Mouse (Mus musculus) neural tube, embryonic 14.5 days (tissue): ENCODE measurements around the gene Ptpn11. TPM values are rescaled to one million over a fixed set of nuclear protein-coding genes. Genes with fewer than 3 reads are reported as not detected.
"Not testable (repeated sequence)": the region's sequence is repeated elsewhere in the genome, so short reads cannot be mapped to it uniquely, and the experiment has no call there.

Experiments used
- ATAC-seq: fragments of 200-750 bp; cut with Nextera tagmentation; 2 replicates; pipeline ENCODE4 v1.8.0; 2017; ENCODE audit warnings: low read depth, mild to moderate bottlenecking, moderate TSS enrichment, moderate library complexity
- H3K27ac ChIP-seq: fragments of 300-500 bp; sonication (generic); 2 replicates; pipeline ENCODE4 v1.5.1; 2014; ENCODE audit warnings: low read depth, mild to moderate bottlenecking, control low read depth, low read length, moderate library complexity, mixed read lengths
- H3K27me3 ChIP-seq: fragments of 300-500 bp; sonication (generic); 2 replicates; pipeline ENCODE4 v1.6.1; 2014; ENCODE audit warnings: low read length; ENCODE audit not compliant: control insufficient read depth, insufficient read depth
- H3K36me3 ChIP-seq: fragments of 300-500 bp; sonication (generic); 2 replicates; pipeline ENCODE4 v1.6.1; 2014; ENCODE audit warnings: low read length, mixed read lengths; ENCODE audit not compliant: control insufficient read depth, insufficient read depth
- H3K4me1 ChIP-seq: fragments of 300-500 bp; sonication (generic); 2 replicates; pipeline ENCODE4 v1.6.1; 2014; ENCODE audit warnings: low read length; ENCODE audit not compliant: control insufficient read depth, insufficient read depth
- H3K4me2 ChIP-seq: fragments of 300-500 bp; sonication (generic); 2 replicates; pipeline ENCODE4 v1.6.1; 2014; ENCODE audit warnings: mild to moderate bottlenecking, low read depth, low read length, control low read depth
- H3K4me3 ChIP-seq: fragments of 300-500 bp; sonication (generic); 2 replicates; pipeline ENCODE4 v1.5.1; 2014; ENCODE audit warnings: low read depth, low read length, control low read depth, mixed read lengths
- H3K9ac ChIP-seq: fragments of 300-500 bp; sonication (generic); replicated peaks from 2 replicates; pipeline ENCODE4 v1.6.1; 2014; ENCODE audit warnings: low read depth, mild to moderate bottlenecking, control low read depth, low read length, mixed read lengths
- H3K9me3 ChIP-seq: fragments of 300-500 bp; sonication (generic); 2 replicates; pipeline ENCODE4 v1.6.1; 2016; ENCODE audit warnings: low read length; ENCODE audit not compliant: control insufficient read depth
- WGBS: fragments of 180-500 bp; shearing (Covaris S2); extraction: QIAGEN DNeasy Blood & Tissue Kit; methylation state at CpG from one replicate; pipeline ENCODE4 v1.1.7; 2014; 5-methylcytosine and 5-hydroxymethylcytosine counted together
- polyA plus RNA-seq: library from polyadenylated mRNA; unstranded; fragments of >200 nt; fragmentation: Nextera tagmentation; extraction: Ambion mirVana; gene quantifications from 2 replicates; pipeline ENCODE4 v1.2.1, GENCODE M21; 2014

Ptpn11 gene
- polyA plus RNA-seq, 1 experiment from 2014 or later: 26.6 TPM

DNA sequence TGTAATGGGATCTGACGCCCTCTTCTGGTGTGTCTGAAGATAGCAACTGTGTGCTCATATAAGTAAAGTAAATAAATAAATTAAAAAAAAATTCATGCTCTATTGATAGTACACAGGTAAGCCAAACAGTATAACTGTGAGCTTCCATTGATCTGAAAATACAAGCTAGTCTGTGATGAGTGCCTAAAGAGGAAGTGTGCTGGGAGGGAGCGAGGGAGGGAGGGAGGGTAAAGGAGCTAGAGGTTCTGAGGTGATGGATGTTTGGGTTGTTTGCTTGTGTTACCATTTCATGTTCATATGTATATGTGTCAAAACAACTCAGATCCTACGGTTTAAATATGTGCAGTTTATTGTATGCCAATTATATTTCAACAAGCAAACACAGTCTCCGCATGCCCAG, 35.6 kb upstream of the Ptpn11 start:
- no peak for ATAC-seq
- 91% methylated on average over 4 of the region's 4 CpGs for WGBS

GRCm38 (mm10) chr5:121226406-121226805, 35.2 kb upstream of the Ptpn11 start:
- 68% methylated on average over 3 of the region's 3 CpGs for WGBS
- Histone ChIP-seq H3K36me3 (no peaks in the 10 kb centered on the region), H3K9me3 (no peaks in the 10 kb centered on the region), H3K4me3 (no peak overlapping the region), H3K9ac (no peak overlapping the region), H3K4me1 (peaks cover 13% of the 10 kb centered on the region), H3K27ac (no peak overlapping the region), H3K27me3 (no peaks in the 10 kb centered on the region), H3K4me2 (no peak overlapping the region)
- ATAC-seq: no peak

More for the DNA sequence above, 35.6 kb upstream of the Ptpn11 start:
- Histone ChIP-seq H3K4me3 (no peak overlapping the region), H3K27ac (no peak overlapping the region), H3K27me3 (no peaks in the 10 kb centered on the region), H3K9me3 (no peaks in the 10 kb centered on the region), H3K4me2 (no peak overlapping the region), H3K36me3 (no peaks in the 10 kb centered on the region), H3K9ac (no peak overlapping the region), H3K4me1 (peaks cover 13% of the 10 kb centered on the region)

GRCm38 (mm10) chr5:121225854-121226253, 34.7 kb upstream of the Ptpn11 start:
- Histone ChIP-seq H3K9me3 (no peaks in the 10 kb centered on the region), H3K4me1 (peaks cover 13% of the 10 kb centered on the region), H3K27me3 (no peaks in the 10 kb centered on the region), H3K4me2 (no peak overlapping the region), H3K36me3 (no peaks in the 10 kb centered on the region), H3K9ac (no peak overlapping the region), H3K27ac (no peak overlapping the region), H3K4me3 (no peak overlapping the region)
- 87% methylated on average over 2 of the region's 2 CpGs for WGBS
- no peak for ATAC-seq

DNA sequence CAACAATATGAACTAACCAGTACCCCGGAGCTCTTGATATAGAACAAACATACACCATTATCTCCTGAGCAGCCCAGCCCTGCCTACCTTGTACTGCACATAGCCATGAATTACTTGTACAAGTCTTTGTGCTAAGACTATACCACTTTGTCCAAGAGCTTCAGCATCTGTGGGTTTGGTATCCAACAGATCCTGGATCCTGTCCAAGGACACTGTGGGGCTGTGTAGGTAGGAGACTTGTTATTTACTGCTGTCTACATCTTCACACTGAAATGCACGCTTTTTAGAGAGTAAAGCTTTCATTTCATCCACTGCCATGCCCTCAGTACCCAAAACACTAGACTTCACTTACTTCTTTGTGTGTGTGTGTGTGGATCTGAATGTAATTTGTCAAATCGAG, 33.7 kb upstream of the Ptpn11 start:
- Histone ChIP-seq H3K9me3 (no peaks in the 10 kb centered on the region), H3K4me1 (peaks cover 13% of the 10 kb centered on the region), H3K4me3 (no peak overlapping the region), H3K27ac (no peak overlapping the region), H3K9ac (no peak overlapping the region), H3K36me3 (no peaks in the 10 kb centered on the region), H3K4me2 (no peak overlapping the region), H3K27me3 (no peaks in the 10 kb centered on the region)
- ATAC-seq: no peak
- 87% methylated on average over 3 of the region's 3 CpGs for WGBS

- not testable (repeated sequence) for ATAC-seq
- 96% methylated on average over 3 of the region's 4 CpGs for WGBS
Measured at GRCm38 (mm10) chr5:121224020-121224419, 32.8 kb upstream of the Ptpn11 start.

GRCm38 (mm10) chr5:121221328-121221850, 30.2 kb upstream of the Ptpn11 start:
- Histone ChIP-seq H3K27me3 (no peaks in the 10 kb centered on the region), H3K9ac (peak overlapping the region; percentile 98), H3K9me3 (no peaks in the 10 kb centered on the region), H3K4me1 (peaks cover 13% of the 10 kb centered on the region), H3K27ac (peak overlapping the region; percentile 94), H3K36me3 (no peaks in the 10 kb centered on the region), H3K4me2 (peak overlapping the region; percentile 76), H3K4me3 (peak overlapping the region; percentile 100)
- 8% methylated on average over 23 of the region's 23 CpGs for WGBS
- ATAC-seq: no peak

More at GRCm38 (mm10) chr5:121224020-121224419, 32.8 kb upstream of the Ptpn11 start:
- H3K9me3 ChIP-seq, H3K27ac ChIP-seq, H3K27me3 ChIP-seq, H3K4me3 ChIP-seq, H3K36me3 ChIP-seq, H3K4me2 ChIP-seq, H3K9ac ChIP-seq: not testable (repeated sequence)
- H3K4me1 ChIP-seq: peaks cover 13% of the 10 kb centered on the region

DNA sequence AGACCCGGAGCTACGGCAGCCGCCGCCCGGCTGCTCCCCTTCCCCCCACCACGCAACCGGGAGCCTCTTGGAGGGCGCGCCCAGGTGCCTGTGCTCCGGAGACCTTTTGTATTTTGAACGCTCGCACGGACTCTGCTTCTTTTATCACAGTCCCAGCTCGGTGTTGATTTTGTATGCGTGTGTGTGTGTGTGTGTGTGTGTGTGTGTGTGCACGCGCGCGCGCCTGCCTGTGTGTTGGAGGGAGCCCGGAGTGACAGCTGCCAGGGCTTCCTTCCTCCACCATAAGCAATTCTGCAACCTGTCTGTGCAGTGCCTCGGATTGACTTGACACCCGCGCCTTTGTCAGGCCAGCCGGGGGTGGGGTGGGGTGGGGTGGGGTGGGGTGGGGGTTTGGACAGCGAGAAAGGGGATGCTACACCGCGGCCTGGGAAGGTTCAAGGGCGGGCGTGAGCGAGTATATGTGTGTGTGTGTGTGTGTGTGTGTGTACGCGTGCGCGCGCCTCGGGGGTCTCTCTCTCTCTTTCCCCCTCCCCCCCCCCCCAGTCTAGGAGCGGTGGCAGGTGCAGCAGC, 29.6 kb upstream of the Ptpn11 start:
- H3K9me3 ChIP-seq: no peaks in the 10 kb centered on the region
- peak overlapping the region; percentile 98 for H3K9ac ChIP-seq
- H3K27ac ChIP-seq: peak overlapping the region; percentile 94
- peak overlapping the region; percentile 100 for H3K4me3 ChIP-seq
- peak overlapping the region; percentile 76 for H3K4me2 ChIP-seq
- ATAC-seq: peak; percentile 64
- H3K4me1 ChIP-seq: peaks cover 13% of the 10 kb centered on the region
- H3K27me3 ChIP-seq: no peaks in the 10 kb centered on the region
- H3K36me3 ChIP-seq: no peaks in the 10 kb centered on the region
- 0% methylated on average over 32 of the region's 38 CpGs for WGBS

GRCm38 (mm10) chr5:121219980-121220731, 29.0 kb upstream of the Ptpn11 start, which contains the start of gene Hectd4:
Gene Hectd4, plus strand, starts transcription at chr5:121220219.
- H3K27ac ChIP-seq: peak within 1 kb of the TSS; percentile 94
- H3K4me1 ChIP-seq: peaks cover 13% of the 10 kb centered on the region
- WGBS: under 1% methylated on average over 58 of the region's 90 CpGs
- no peaks in the 10 kb centered on the region for H3K27me3 ChIP-seq
- peak within 1 kb of the TSS; percentile 100 for H3K4me3 ChIP-seq
- peak; percentile 82 for ATAC-seq
- peak within 1 kb of the TSS; percentile 98 for H3K9ac ChIP-seq
- H3K4me2 ChIP-seq: peak within 1 kb of the TSS; percentile 76
- no peaks in the 10 kb centered on the region for H3K9me3 ChIP-seq
- H3K36me3 ChIP-seq: no peaks in the 10 kb centered on the region

DNA sequence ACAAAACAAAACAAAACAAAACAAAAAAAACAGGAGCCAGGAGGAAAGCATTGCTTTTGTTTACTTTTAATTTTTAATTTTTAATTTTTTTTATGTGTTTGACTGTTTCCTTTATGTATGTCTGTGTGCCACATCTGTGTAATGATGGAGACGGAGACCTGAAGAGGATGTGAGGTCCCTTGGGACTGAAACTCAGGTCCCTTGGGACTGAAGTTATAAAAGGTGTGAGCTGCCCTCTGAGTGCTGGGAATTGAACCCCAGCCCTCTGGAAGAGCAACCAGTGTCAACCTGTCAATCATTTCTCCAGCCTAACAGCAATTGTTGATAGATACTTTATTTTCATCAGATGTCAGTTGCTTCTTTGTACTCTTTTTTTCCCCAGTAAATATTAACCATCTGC, 28.0 kb upstream of the Ptpn11 start:
- H3K27me3 ChIP-seq: no peaks in the 10 kb centered on the region
- 83% methylated on average over 1 of the region's 1 CpGs for WGBS
- H3K4me1 ChIP-seq: peaks cover 13% of the 10 kb centered on the region
- H3K4me2 ChIP-seq: peak overlapping the region; percentile 76; the same call in 1 of the 2 replicates
- H3K9ac ChIP-seq: no peak overlapping the region
- no peak for ATAC-seq
- no peaks in the 10 kb centered on the region for H3K9me3 ChIP-seq
- peak overlapping the region; percentile 100; the same call in 1 of the 2 replicates for H3K4me3 ChIP-seq
- no peaks in the 10 kb centered on the region for H3K36me3 ChIP-seq
- H3K27ac ChIP-seq: no peak overlapping the region
